Mouse (Mus musculus) left cerebral cortex, postnatal 25 days (tissue): Measurements from ENCODE around the gene Hnrnpll. TPM values are rescaled to one million over a fixed set of nuclear protein-coding genes. Genes with fewer than 3 reads are reported as not detected.

Source experiments
- total RNA-seq, 2 experiments: library from RNA; stranded (reverse); gene quantifications; 2 replicates each; pipeline ENCODE4 v1.2.3; 2021

Hnrnpll gene
- total RNA-seq, 2 experiments from 2014 or later: 55.4 to 63.6 TPM

Other genes starting within 250 kb of the Hnrnpll start
- gene Atl2, start 166.2 kb downstream of the Hnrnpll start, total RNA-seq: 10 to 100 TPM; 65.0 to 71.0 TPM
- 1 to 10 TPM; 1.8 to 2.2 TPM for gene Galm, start 65.1 kb upstream of the Hnrnpll start, total RNA-seq
- 100 to 1,000 TPM; 109 to 111 TPM for gene Srsf7, start 145.0 kb upstream of the Hnrnpll start, total RNA-seq
- gene Ttc39d, start 145.1 kb upstream of the Hnrnpll start, total RNA-seq: under 1 TPM in 1 of 2 experiments, not detected in 1; 0.28 TPM
- 1 to 10 TPM; 4.1 to 5.5 TPM for gene Gemin6, start 162.1 kb upstream of the Hnrnpll start, total RNA-seq
- 10 to 100 TPM; 14.9 to 19.0 TPM for gene Morn2, start 227.9 kb upstream of the Hnrnpll start, total RNA-seq
- 10 to 100 TPM; 41.8 to 41.9 TPM for gene Dhx57, start 228.1 kb upstream of the Hnrnpll start, total RNA-seq
- 1 to 10 TPM; 1.8 to 2.3 TPM for gene Arhgef33, start 245.1 kb upstream of the Hnrnpll start, total RNA-seq